Mouse (Mus musculus): ENCODE measurements around the gene Por.

The Por gene

GRCm38 (mm10) chr5:135657128-135657527, 12.7 kb upstream of the Por start:
- no peak for DNase-seq (ENCODE audit: low spot score)

- DNase-seq (ENCODE audit: low spot score) = no peak
Measured at GRCm38 (mm10) chr5:135657703-135658373, 12.0 kb upstream of the Por start.

GRCm38 (mm10) chr5:135659956-135660355, 9.9 kb upstream of the Por start:
- DNase-seq (ENCODE audit: low spot score) = no peak

GRCm38 (mm10) chr5:135660535-135660934, 9.3 kb upstream of the Por start:
- peak; percentile 51 for DNase-seq (ENCODE audit: low spot score)

- no peak for DNase-seq (ENCODE audit: low spot score)
Measured at GRCm38 (mm10) chr5:135666890-135667289, 2.9 kb upstream of the Por start.

GRCm38 (mm10) chr5:135668071-135668470, 1.8 kb upstream of the Por start:
- DNase-seq (ENCODE audit: low spot score) = no peak

GRCm38 (mm10) chr5:135670881-135671280, 1.0 kb downstream of the Por start:
- no peak for DNase-seq (ENCODE audit: low spot score)

GRCm38 (mm10) chr5:135672509-135672908, 2.7 kb downstream of the Por start:
- no peak for DNase-seq (ENCODE audit: low spot score)

- DNase-seq (ENCODE audit: low spot score) = peak; percentile 64
Measured at GRCm38 (mm10) chr5:135672980-135673379, 3.1 kb downstream of the Por start.

GRCm38 (mm10) chr5:135674349-135674775, 4.5 kb downstream of the Por start:
- DNase-seq (ENCODE audit: low spot score) = peak; percentile 67

- DNase-seq (ENCODE audit: low spot score) = no peak
Measured at GRCm38 (mm10) chr5:135674821-135675220, 5.0 kb downstream of the Por start.

- DNase-seq (ENCODE audit: low spot score) = no peak
Measured at GRCm38 (mm10) chr5:135676696-135677095, 6.9 kb downstream of the Por start.

GRCm38 (mm10) chr5:135677251-135677650, 7.4 kb downstream of the Por start:
- no peak for DNase-seq (ENCODE audit: low spot score)

GRCm38 (mm10) chr5:135678481-135678880, 8.6 kb downstream of the Por start:
- DNase-seq (ENCODE audit: low spot score) = no peak

- no peak for DNase-seq (ENCODE audit: low spot score)
Measured at GRCm38 (mm10) chr5:135680967-135681545, 11.2 kb downstream of the Por start.

GRCm38 (mm10) chr5:135682009-135682408, 12.2 kb downstream of the Por start:
- no peak for DNase-seq (ENCODE audit: low spot score)

GRCm38 (mm10) chr5:135682942-135683570, 13.2 kb downstream of the Por start:
- no peak for DNase-seq (ENCODE audit: low spot score)

- peak; percentile 38 for DNase-seq (ENCODE audit: low spot score)
Measured at GRCm38 (mm10) chr5:135690401-135690800, 20.6 kb downstream of the Por start.

- no peak for DNase-seq (ENCODE audit: low spot score)
Measured at GRCm38 (mm10) chr5:135691266-135691665, 21.4 kb downstream of the Por start.

GRCm38 (mm10) chr5:135693281-135693853, 23.5 kb downstream of the Por start:
- DNase-seq (ENCODE audit: low spot score) = peak; percentile 32

- peak; percentile 53 for DNase-seq (ENCODE audit: low spot score)
Measured at GRCm38 (mm10) chr5:135695277-135695721, 25.5 kb downstream of the Por start.

- no peak for DNase-seq (ENCODE audit: low spot score)
Measured at GRCm38 (mm10) chr5:135697711-135698111, 27.9 kb downstream of the Por start.

- DNase-seq (ENCODE audit: low spot score) = no peak
Measured at GRCm38 (mm10) chr5:135701601-135702000, 31.8 kb downstream of the Por start.
